Mouse (Mus musculus): ENCODE measurements around the gene Psme1.

GRCm38 (mm10) chr14:55571760-55572159 is 6.2 kb upstream of the Psme1 start:
- TF ChIP-seq HCFC1 (IDR thresholded peaks at IDR 0.05; ENCODE audit: borderline replicate concordance, insufficient read depth, low read length), result no peak
- TF ChIP-seq ZNF384 (IDR thresholded peaks at IDR 0.05; ENCODE audit: low read depth, low read length), result no peak
- TF ChIP-seq ZC3H11A (IDR thresholded peaks at IDR 0.05; ENCODE audit: borderline replicate concordance, low read depth, low read length), result no peak
